Mouse (Mus musculus) stomach, embryonic 14.5 days (tissue): ENCODE measurements around the gene Alg5. TPM values are rescaled to one million over a fixed set of nuclear protein-coding genes. Genes with fewer than 3 reads are reported as not detected.

Experiments used
- ATAC-seq: fragments of 200-750 bp; cut with Nextera tagmentation; 2 replicates; pipeline ENCODE4 v1.8.0; 2017; ENCODE audit warnings: low read depth, moderate TSS enrichment; ENCODE audit not compliant: insufficient number of reproducible peaks, insufficient read depth, low FRiP score
- H3K27ac ChIP-seq: fragments of 300-500 bp; sonication (generic); 2 replicates; pipeline ENCODE4 v1.5.1; 2014; ENCODE audit warnings: mild to moderate bottlenecking, low read length, moderate library complexity, mixed read lengths
- H3K27me3 ChIP-seq: fragments of 300-500 bp; sonication (generic); 2 replicates; pipeline ENCODE4 v1.6.1; 2014; ENCODE audit warnings: low read length, control low read depth, mixed read lengths; ENCODE audit not compliant: control insufficient read depth, insufficient read depth
- H3K36me3 ChIP-seq: fragments of 300-500 bp; sonication (generic); 2 replicates; pipeline ENCODE4 v1.6.1; 2014; ENCODE audit warnings: mild to moderate bottlenecking, control low read depth, low read length, moderate library complexity, mixed read lengths; ENCODE audit not compliant: control insufficient read depth, insufficient read depth
- H3K4me1 ChIP-seq: fragments of 300-500 bp; sonication (generic); 2 replicates; pipeline ENCODE4 v1.6.1; 2014; ENCODE audit warnings: low read length, control low read depth, mixed read lengths; ENCODE audit not compliant: control insufficient read depth, insufficient read depth
- H3K4me2 ChIP-seq: fragments of 300-500 bp; sonication (generic); replicated peaks from 2 replicates; pipeline ENCODE4 v1.6.1; 2014; ENCODE audit warnings: low read depth, low read length, control low read depth
- H3K4me3 ChIP-seq: fragments of 300-500 bp; sonication (generic); 2 replicates; pipeline ENCODE4 v1.5.1; 2014; ENCODE audit warnings: low read depth, low read length, control low read depth
- H3K9ac ChIP-seq: fragments of 300-500 bp; sonication (generic); replicated peaks from 2 replicates; pipeline ENCODE4 v1.6.1; 2014; ENCODE audit warnings: low read depth, mild to moderate bottlenecking, control low read depth, low read length, moderate library complexity, mixed read lengths
- H3K9me3 ChIP-seq: fragments of 300-500 bp; sonication (generic); 2 replicates; pipeline ENCODE4 v1.6.1; 2016; ENCODE audit warnings: low read depth, low read length, control low read depth; ENCODE audit not compliant: control insufficient read depth
- WGBS: fragments of 180-500 bp; shearing (Covaris S2); extraction: QIAGEN DNeasy Blood & Tissue Kit; methylation state at CpG from one replicate; pipeline ENCODE4 v1.1.7; 2014; 5-methylcytosine and 5-hydroxymethylcytosine counted together
- polyA plus RNA-seq: library from polyadenylated mRNA; unstranded; fragments of >200 nt; fragmentation: Nextera tagmentation; extraction: Ambion mirVana; gene quantifications from 2 replicates; pipeline ENCODE4 v1.2.1, GENCODE M21; 2014

Alg5 gene
- polyA plus RNA-seq, 1 experiment from 2014 or later = 53.1 TPM

DNA sequence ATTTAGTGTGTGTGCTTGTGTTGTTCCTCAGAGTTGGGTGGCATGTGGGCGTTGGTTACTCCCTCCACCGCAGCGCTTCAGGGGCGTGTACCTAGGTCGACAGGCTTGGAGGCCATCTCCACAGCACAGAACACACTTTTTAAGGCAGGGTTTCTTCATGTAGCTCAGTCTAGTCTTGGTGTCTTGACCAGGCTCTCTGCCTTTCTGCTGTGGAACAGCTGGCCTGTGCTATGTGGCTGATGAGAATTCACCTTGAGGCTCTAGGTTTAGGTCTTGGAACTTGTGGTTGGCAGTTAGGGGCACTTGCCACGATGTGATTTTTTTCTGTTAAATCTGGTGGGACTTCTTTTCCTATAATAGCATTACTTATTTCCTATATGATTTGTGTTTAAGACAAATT is 21.1 kb upstream of the Alg5 start, which contains the start of gene Gm21958:
Gm21958 (minus strand) TSS at position 101 of the 400 bp plus-strand sequence.
- Histone ChIP-seq H3K9me3 (no peaks in the 10 kb centered on the region), H3K36me3 (peaks cover 79% of the 10 kb centered on the region), H3K27ac (no peak within 1 kb of the TSS), H3K4me1 (no peaks in the 10 kb centered on the region), H3K4me3 (no peak within 1 kb of the TSS), H3K27me3 (no peaks in the 10 kb centered on the region), H3K9ac (no peak within 1 kb of the TSS), H3K4me2 (no peak within 1 kb of the TSS)
- 90% methylated on average over 6 of the region's 6 CpGs for WGBS
- no peak for ATAC-seq

DNA sequence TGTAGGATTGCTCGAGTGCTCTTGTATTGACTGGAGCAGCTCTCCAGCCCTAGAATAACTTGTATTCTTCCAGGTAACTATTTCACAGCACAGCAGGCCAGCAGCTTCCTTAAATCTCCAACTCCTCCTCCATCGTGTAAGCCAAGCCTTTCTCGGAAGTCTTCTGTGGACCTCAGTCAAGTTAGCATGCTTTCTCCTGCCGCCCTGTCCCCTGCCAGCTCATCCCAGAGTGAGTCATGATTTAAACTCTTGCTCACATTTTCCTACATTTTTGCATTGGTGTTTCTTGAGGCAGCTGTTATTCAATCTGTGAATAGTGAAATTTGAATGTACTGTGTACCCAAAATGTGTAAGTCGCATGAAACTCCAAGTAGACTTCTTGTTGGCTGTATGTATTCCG is 19.9 kb upstream of the Alg5 start:
- Histone ChIP-seq H3K4me1 (no peaks in the 10 kb centered on the region), H3K27ac (no peak overlapping the region), H3K36me3 (peaks cover 71% of the 10 kb centered on the region), H3K4me3 (no peak overlapping the region), H3K9ac (no peak overlapping the region), H3K4me2 (no peak overlapping the region), H3K9me3 (no peaks in the 10 kb centered on the region), H3K27me3 (no peaks in the 10 kb centered on the region)
- WGBS = 87% methylated on average over 6 of the region's 6 CpGs
- ATAC-seq = no peak

DNA sequence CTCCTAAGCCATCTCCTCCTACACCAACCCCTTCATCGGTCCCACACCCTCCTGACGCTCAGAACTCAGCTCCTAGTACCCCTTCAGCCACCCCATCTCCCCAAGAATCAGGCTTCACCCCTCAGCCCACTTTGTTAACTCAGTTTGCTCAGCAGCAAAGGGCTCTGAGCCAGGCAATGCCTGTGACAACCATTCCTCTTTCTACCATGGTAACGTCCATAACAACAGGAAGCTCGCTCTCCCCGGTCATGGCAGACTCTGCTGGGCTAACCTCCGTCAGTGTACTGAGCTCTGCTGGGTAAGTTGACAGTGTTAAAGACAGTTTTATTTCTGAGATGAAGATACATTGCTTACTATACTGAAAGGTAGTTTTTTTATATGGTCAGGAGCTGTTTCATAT is 18.0 kb upstream of the Alg5 start:
- 88% methylated on average over 6 of the region's 6 CpGs for WGBS
- no peak overlapping the region for H3K9ac ChIP-seq
- peaks cover 70% of the 10 kb centered on the region for H3K36me3 ChIP-seq
- no peak overlapping the region for H3K27ac ChIP-seq
- H3K27me3 ChIP-seq = no peaks in the 10 kb centered on the region
- no peak for ATAC-seq
- H3K4me2 ChIP-seq = no peak overlapping the region
- H3K9me3 ChIP-seq = no peaks in the 10 kb centered on the region
- H3K4me1 ChIP-seq = no peaks in the 10 kb centered on the region
- H3K4me3 ChIP-seq = no peak overlapping the region

- no peak overlapping the region for H3K4me3 ChIP-seq
- no peaks in the 10 kb centered on the region for H3K9me3 ChIP-seq
- no peak overlapping the region for H3K27ac ChIP-seq
- no peak overlapping the region for H3K4me2 ChIP-seq
- WGBS = 61% methylated on average over 3 of the region's 3 CpGs
- no peaks in the 10 kb centered on the region for H3K4me1 ChIP-seq
- peaks cover 72% of the 10 kb centered on the region for H3K36me3 ChIP-seq
- H3K9ac ChIP-seq = no peak overlapping the region
- no peaks in the 10 kb centered on the region for H3K27me3 ChIP-seq
- no peak for ATAC-seq
Observed at GRCm38 (mm10) chr3:54718947-54719346, 16.4 kb upstream of the Alg5 start.

GRCm38 (mm10) chr3:54723741-54724500 is 11.4 kb upstream of the Alg5 start:
- Histone ChIP-seq H3K4me1 (no peaks in the 10 kb centered on the region), H3K4me3 (no peak overlapping the region), H3K9me3 (no peaks in the 10 kb centered on the region), H3K9ac (no peak overlapping the region), H3K27ac (no peak overlapping the region), H3K36me3 (peaks cover 56% of the 10 kb centered on the region), H3K4me2 (no peak overlapping the region), H3K27me3 (no peaks in the 10 kb centered on the region)
- WGBS = 80% methylated on average over 10 of the region's 10 CpGs
- ATAC-seq = no peak

DNA sequence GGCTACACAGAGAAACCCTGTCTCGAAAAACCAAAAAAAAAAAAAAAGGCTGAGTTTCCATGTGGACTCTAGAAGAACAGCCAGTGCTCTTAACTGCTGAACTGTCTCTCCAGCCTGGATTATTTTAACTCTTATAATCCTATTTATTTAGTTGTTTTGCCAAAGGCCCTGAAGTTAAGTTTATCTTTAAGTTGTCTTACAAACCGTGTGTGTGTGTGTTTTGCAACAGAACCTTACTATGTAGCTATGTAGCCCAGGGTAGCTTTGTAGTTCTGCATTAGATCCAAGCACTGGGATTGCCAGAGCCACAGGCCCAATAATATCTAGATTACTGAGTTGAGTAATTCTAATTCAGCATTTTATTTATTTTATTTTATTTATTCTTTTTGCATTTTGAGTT is 10.0 kb upstream of the Alg5 start:
- Histone ChIP-seq H3K4me3 (no peak overlapping the region), H3K4me2 (no peak overlapping the region), H3K4me1 (no peaks in the 10 kb centered on the region), H3K27me3 (no peaks in the 10 kb centered on the region), H3K27ac (no peak overlapping the region), H3K9me3 (no peaks in the 10 kb centered on the region), H3K36me3 (peaks cover 63% of the 10 kb centered on the region), H3K9ac (no peak overlapping the region)
- ATAC-seq = no peak
- 84% methylated on average over 2 of the region's 2 CpGs for WGBS

DNA sequence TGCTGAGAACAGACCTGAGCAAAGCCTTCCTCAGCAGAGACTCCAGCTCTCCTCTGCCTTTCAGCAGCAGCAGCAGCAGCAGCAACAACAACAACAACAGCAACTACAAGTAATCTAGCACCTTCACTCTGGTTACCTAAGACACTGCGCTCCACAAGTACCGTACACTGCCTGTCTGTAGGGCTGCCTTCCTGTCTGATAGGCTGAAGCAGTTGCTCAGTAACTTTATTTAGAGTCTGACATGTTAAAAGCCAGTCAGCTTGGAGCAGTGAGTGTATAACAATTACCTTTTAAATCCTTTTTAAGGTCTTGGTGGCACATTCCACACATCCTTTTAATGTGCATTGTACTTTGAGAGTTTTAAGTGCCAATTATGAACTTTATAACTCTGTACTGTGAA is 7.8 kb upstream of the Alg5 start:
- Histone ChIP-seq H3K9me3 (no peaks in the 10 kb centered on the region), H3K4me3 (no peak overlapping the region), H3K27ac (no peak overlapping the region), H3K27me3 (no peaks in the 10 kb centered on the region), H3K36me3 (peaks cover 64% of the 10 kb centered on the region), H3K4me2 (no peak overlapping the region), H3K4me1 (0 out of 2 replicates have a peak, but pooled peaks cover 2% of the 10 kb centered on the region), H3K9ac (no peak overlapping the region)
- ATAC-seq = no peak
- WGBS = 88% methylated on average over 2 of the region's 2 CpGs

GRCm38 (mm10) chr3:54728100-54728499 is 7.2 kb upstream of the Alg5 start:
- no peaks in the 10 kb centered on the region for H3K9me3 ChIP-seq
- no peak for ATAC-seq
- peaks cover 65% of the 10 kb centered on the region for H3K36me3 ChIP-seq
- no peak overlapping the region for H3K4me2 ChIP-seq
- no peak overlapping the region for H3K27ac ChIP-seq
- no peaks in the 10 kb centered on the region for H3K27me3 ChIP-seq
- H3K9ac ChIP-seq = no peak overlapping the region
- H3K4me1 ChIP-seq = 0 out of 2 replicates have a peak, but pooled peaks cover 4% of the 10 kb centered on the region
- H3K4me3 ChIP-seq = no peak overlapping the region
- 96% methylated on average over 6 of the region's 6 CpGs for WGBS
